Mouse (Mus musculus) midbrain, embryonic 16.5 days (tissue): ENCODE measurements around the gene Armc7. TPM values are rescaled to one million over a fixed set of nuclear protein-coding genes. Genes with fewer than 3 reads are reported as not detected.

Source experiments
- microRNA-seq: library from miRNA; unstranded; fragments of <30 nt; microRNA quantifications from one replicate; pipeline ENCODE4, GENCODE M21; 2017
- polyA plus RNA-seq: library from polyadenylated mRNA; unstranded; fragments of >200 nt; fragmentation: Nextera tagmentation; extraction: Ambion mirVana; gene quantifications from 2 replicates; pipeline ENCODE4 v1.2.1, GENCODE M21; 2015

The Armc7 gene
- polyA plus RNA-seq, 1 experiment from 2014 or later: 19.6 TPM

Small RNA genes within 50 kb of the gene (microRNA-seq; reads per million reads assigned to microRNA genes)
- not detected for gene Mir3968

Other genes with a start within 250 kb of the Armc7 start
- gene Grin2c, start 208.4 kb upstream of the Armc7 start, polyA plus RNA-seq: 0.18 and 0.31 TPM in 2 replicates
- gene Fdxr, start 198.6 kb upstream of the Armc7 start, polyA plus RNA-seq: 19.7 and 23.4 TPM in 2 replicates
- 0.91 and 1.4 TPM in 2 replicates for gene Fads6, start 178.0 kb upstream of the Armc7 start, polyA plus RNA-seq
- gene Otop2, start 168.5 kb upstream of the Armc7 start, polyA plus RNA-seq: 0.09 and 0.29 TPM in 2 replicates
- gene Ush1g, start 153.6 kb upstream of the Armc7 start, polyA plus RNA-seq: 0.10 and 0.20 TPM in 2 replicates
- 0.78 and 0.80 TPM in 2 replicates for gene Otop3, start 140.9 kb upstream of the Armc7 start, polyA plus RNA-seq
- 68.6 and 75.2 TPM in 2 replicates for gene Hid1, start 107.9 kb upstream of the Armc7 start, polyA plus RNA-seq
- gene Cdr2l, start 93.8 kb upstream of the Armc7 start, polyA plus RNA-seq: 18.5 and 21.6 TPM in 2 replicates
- gene Mrpl58, start 71.9 kb upstream of the Armc7 start, polyA plus RNA-seq: 173 and 180 TPM in 2 replicates
- gene Atp5h, start 55.7 kb upstream of the Armc7 start, polyA plus RNA-seq: 773 and 819 TPM in 2 replicates
- 20.1 and 23.1 TPM in 2 replicates for gene Kctd2, start 55.5 kb upstream of the Armc7 start, polyA plus RNA-seq
- gene Trim80, start 35.1 kb upstream of the Armc7 start, polyA plus RNA-seq: not detected in 2 replicates
- 0.19 TPM in 1 of 2 replicates, not detected in the other for gene Slc16a5, start 13.2 kb upstream of the Armc7 start, polyA plus RNA-seq
- 100 and 104 TPM in 2 replicates for gene Nt5c, start 16.2 kb downstream of the Armc7 start, polyA plus RNA-seq
- 1,597 and 1,674 TPM in 2 replicates for gene Jpt1, start 38.7 kb downstream of the Armc7 start, polyA plus RNA-seq
- 1,000 and 1,072 TPM in 2 replicates for gene Sumo2, start 60.6 kb downstream of the Armc7 start, polyA plus RNA-seq
- gene Nup85, start 88.8 kb downstream of the Armc7 start, polyA plus RNA-seq: 103 and 106 TPM in 2 replicates
- 75.6 and 77.0 TPM in 2 replicates for gene Mrps7, start 128.3 kb downstream of the Armc7 start, polyA plus RNA-seq
- 34.7 and 37.5 TPM in 2 replicates for gene Gga3, start 128.4 kb downstream of the Armc7 start, polyA plus RNA-seq
- 12.5 and 12.7 TPM in 2 replicates for gene Mif4gd, start 137.3 kb downstream of the Armc7 start, polyA plus RNA-seq
- 42.5 and 50.8 TPM in 2 replicates for gene Slc25a19, start 152.6 kb downstream of the Armc7 start, polyA plus RNA-seq
- 177 and 196 TPM in 2 replicates for gene Grb2, start 232.9 kb downstream of the Armc7 start, polyA plus RNA-seq